Mouse (Mus musculus) liver, embryonic 12.5 days (tissue): Measurements from ENCODE around the gene Cfb. TPM values are rescaled to one million over a fixed set of nuclear protein-coding genes. Genes with fewer than 3 reads are reported as not detected.
A peak's percentile ranks its signal among the peaks of the same experiment; 100 is the strongest.

ENCODE experiments used
- ATAC-seq: fragments of 200-750 bp; cut with Nextera tagmentation; 2 replicates; pipeline ENCODE4 v1.8.0; 2017; ENCODE audit warnings: moderate number of reproducible peaks, mild to moderate bottlenecking, moderate library complexity
- H3K27ac ChIP-seq: fragments of 300-500 bp; sonication (generic); 2 replicates; pipeline ENCODE4 v1.5.1; 2016; ENCODE audit warnings: mild to moderate bottlenecking
- H3K27me3 ChIP-seq: fragments of 300-500 bp; sonication (generic); replicated peaks from 2 replicates; pipeline ENCODE4 v1.6.1; 2016; ENCODE audit warnings: mild to moderate bottlenecking, moderate library complexity
- H3K36me3 ChIP-seq: fragments of 300-500 bp; sonication (generic); 2 replicates; pipeline ENCODE4 v1.6.1; 2016; ENCODE audit warnings: mild to moderate bottlenecking, moderate library complexity
- H3K4me1 ChIP-seq: fragments of 300-500 bp; sonication (generic); 2 replicates; pipeline ENCODE4 v1.6.1; 2016
- H3K4me2 ChIP-seq: fragments of 300-500 bp; sonication (generic); 2 replicates; pipeline ENCODE4 v1.6.1; 2016; ENCODE audit warnings: mild to moderate bottlenecking, moderate library complexity
- H3K4me3 ChIP-seq: fragments of 300-500 bp; sonication (generic); 2 replicates; pipeline ENCODE4 v1.5.1; 2016; ENCODE audit warnings: mild to moderate bottlenecking, moderate library complexity
- H3K9ac ChIP-seq: fragments of 300-500 bp; sonication (generic); 2 replicates; pipeline ENCODE4 v1.6.1; 2016; ENCODE audit warnings: mild to moderate bottlenecking, moderate library complexity
- H3K9me3 ChIP-seq: fragments of 300-500 bp; sonication (generic); replicated peaks from 2 replicates; pipeline ENCODE4 v1.6.1; 2016; ENCODE audit warnings: mild to moderate bottlenecking, moderate library complexity
- WGBS: fragments of 180-500 bp; shearing (Covaris S2); methylation state at CpG from one replicate; pipeline ENCODE4 v1.1.7; 2016; ENCODE audit not compliant: insufficient replicate concordance; 5-methylcytosine and 5-hydroxymethylcytosine counted together
- polyA plus RNA-seq: library from polyadenylated mRNA; unstranded; fragments of >200 nt; fragmentation: Nextera tagmentation; extraction: Ambion mirVana; gene quantifications from 2 replicates; pipeline ENCODE4 v1.2.1, GENCODE M21; 2016

The Cfb gene
- polyA plus RNA-seq, 1 experiment from 2014 or later = 85.0 TPM

DNA sequence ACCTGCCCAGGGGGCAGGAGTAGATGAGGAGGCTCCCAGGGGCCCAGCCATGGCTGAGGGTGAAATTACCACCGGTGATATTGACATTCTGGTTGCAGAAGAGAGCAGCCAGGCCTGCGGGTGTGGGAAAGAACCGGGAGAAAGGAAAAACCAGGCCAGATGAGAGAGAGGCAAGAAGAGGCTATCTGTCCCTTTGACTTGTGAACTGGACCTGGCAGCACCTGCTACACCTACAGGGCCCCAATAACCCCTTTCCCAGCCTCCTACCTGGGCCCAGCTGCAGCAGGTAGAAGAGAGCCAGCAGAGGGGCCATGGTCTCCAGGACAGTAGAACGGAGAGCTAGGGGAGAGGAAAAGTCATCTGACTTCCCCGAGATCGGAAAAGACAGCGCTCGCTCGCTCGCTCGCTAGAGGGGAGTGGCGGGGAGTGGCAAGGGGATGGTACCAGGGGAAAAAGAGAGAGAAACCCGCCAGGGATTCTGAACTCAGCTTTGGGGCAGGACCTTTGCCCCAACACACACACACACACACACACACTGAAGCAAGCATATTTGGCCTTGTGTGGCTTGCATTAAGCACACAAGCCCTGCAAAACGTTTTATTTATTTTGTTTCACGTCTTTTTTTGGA lies 19.5 kb upstream of the Cfb start, which contains the start of gene Gm20547:
Gene Gm20547, minus strand, starts transcription at position 360 of the 628 bp plus-strand sequence.
- H3K4me3 ChIP-seq = peak within 1 kb of the TSS; percentile 26
- H3K27ac ChIP-seq = peak within 1 kb of the TSS; percentile 53; the same call in 1 of the 2 replicates
- H3K4me1 ChIP-seq = peaks cover 51% of the 10 kb centered on the region
- H3K4me2 ChIP-seq = peak within 1 kb of the TSS; percentile 54
- H3K27me3 ChIP-seq = 0 out of 2 replicates have a peak, but pooled peaks cover 4% of the 10 kb centered on the region
- peak within 1 kb of the TSS; percentile 18; the same call in 1 of the 2 replicates for H3K9ac ChIP-seq
- no peaks in the 10 kb centered on the region for H3K9me3 ChIP-seq
- 0 out of 2 replicates have a peak, but pooled peaks have one; percentile 14 for ATAC-seq
- 22% methylated on average over 15 of the region's 15 CpGs for WGBS
- no peaks in the 10 kb centered on the region for H3K36me3 ChIP-seq

GRCm38 (mm10) chr17:34881166-34881565 lies 18.8 kb upstream of the Cfb start:
- Histone ChIP-seq H3K27me3 (0 out of 2 replicates have a peak, but pooled peaks cover 4% of the 10 kb centered on the region), H3K27ac (0 out of 2 replicates have a peak overlapping the region, but pooled peaks have one; percentile 53), H3K4me3 (no peak overlapping the region), H3K9me3 (no peaks in the 10 kb centered on the region), H3K4me1 (peaks cover 45% of the 10 kb centered on the region), H3K36me3 (no peaks in the 10 kb centered on the region), H3K9ac (0 out of 2 replicates have a peak overlapping the region, but pooled peaks have one; percentile 18), H3K4me2 (peak overlapping the region; percentile 54)
- no peak for ATAC-seq

- WGBS = 62% methylated on average over 11 of the region's 11 CpGs
- no peak for ATAC-seq
- H3K27ac ChIP-seq = no peak within 1 kb of the TSS
Observed at GRCm38 (mm10) chr17:34879336-34879879, 17.1 kb upstream of the Cfb start, which contains the start of gene Zbtb12. Zbtb12 (plus strand) TSS chr17:34879483.

DNA sequence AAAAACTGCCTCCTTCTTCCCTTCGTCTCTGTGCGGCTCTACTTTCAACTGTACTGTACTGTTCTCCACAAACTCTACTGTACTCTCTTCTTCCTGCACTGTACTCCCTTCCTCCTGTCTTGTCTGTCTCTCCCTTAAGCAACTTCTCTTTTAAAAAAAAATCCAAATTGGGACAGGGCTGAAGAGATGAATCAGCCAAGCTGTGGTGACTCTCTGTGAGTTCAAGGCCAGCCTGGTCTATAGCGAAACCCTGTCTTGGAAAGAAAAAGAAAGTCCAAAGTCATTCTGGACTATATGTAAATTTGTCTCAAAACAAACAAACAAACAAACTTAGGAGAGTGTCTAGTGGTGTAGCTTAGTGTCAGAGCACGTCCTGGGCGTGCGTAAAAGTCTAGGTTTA lies 12.0 kb upstream of the Cfb start:
- ATAC-seq = no peak

More at GRCm38 (mm10) chr17:34879336-34879879, 17.1 kb upstream of the Cfb start, which contains the start of gene Zbtb12:
- Histone ChIP-seq H3K9me3 (no peaks in the 10 kb centered on the region), H3K27me3 (0 out of 2 replicates have a peak, but pooled peaks cover 4% of the 10 kb centered on the region), H3K4me1 (peaks cover 28% of the 10 kb centered on the region), H3K4me2 (0 out of 2 replicates have a peak within 1 kb of the TSS, but pooled peaks have one; percentile 15), H3K4me3 (no peak within 1 kb of the TSS), H3K9ac (no peak within 1 kb of the TSS), H3K36me3 (0 out of 2 replicates have a peak, but pooled peaks cover 2% of the 10 kb centered on the region)

DNA sequence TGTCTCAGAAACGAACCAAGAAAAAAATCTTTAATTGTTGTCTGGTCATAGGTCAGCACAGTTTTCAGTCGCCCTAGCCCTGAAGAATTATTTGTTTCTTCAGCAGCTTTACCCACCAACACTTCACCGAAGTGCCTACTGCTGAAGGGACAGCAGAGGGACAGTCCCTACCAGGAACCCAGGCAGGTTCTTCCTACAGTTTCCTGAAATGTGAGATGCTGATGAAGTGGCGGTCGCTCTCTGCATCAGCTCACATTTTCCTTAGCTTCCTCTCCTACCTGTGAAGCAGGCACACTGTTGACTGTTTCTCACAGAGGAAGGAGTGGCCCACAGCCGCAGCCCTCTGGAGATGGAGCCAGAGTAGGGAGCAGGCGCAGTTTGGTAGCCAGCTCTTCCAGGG lies 3.7 kb upstream of the Cfb start:
- no peak overlapping the region for H3K27ac ChIP-seq
- no peaks in the 10 kb centered on the region for H3K9me3 ChIP-seq
- H3K4me1 ChIP-seq = no peaks in the 10 kb centered on the region; the same call in 1 of the 2 replicates
- no peak overlapping the region for H3K9ac ChIP-seq
- 48% methylated on average over 7 of the region's 7 CpGs for WGBS
- no peaks in the 10 kb centered on the region for H3K36me3 ChIP-seq
- H3K4me3 ChIP-seq = no peak overlapping the region
- peaks cover 23% of the 10 kb centered on the region for H3K27me3 ChIP-seq
- ATAC-seq = no peak
- no peak overlapping the region for H3K4me2 ChIP-seq

More for the DNA sequence above, 12.0 kb upstream of the Cfb start:
- WGBS = 76% methylated on average over 6 of the region's 6 CpGs
- Histone ChIP-seq H3K9me3 (no peaks in the 10 kb centered on the region), H3K4me1 (0 out of 2 replicates have a peak, but pooled peaks cover under 1% of the 10 kb centered on the region), H3K4me2 (no peak overlapping the region), H3K36me3 (0 out of 2 replicates have a peak, but pooled peaks cover 2% of the 10 kb centered on the region), H3K27me3 (peaks cover 23% of the 10 kb centered on the region), H3K9ac (no peak overlapping the region), H3K27ac (no peak overlapping the region), H3K4me3 (no peak overlapping the region)

DNA sequence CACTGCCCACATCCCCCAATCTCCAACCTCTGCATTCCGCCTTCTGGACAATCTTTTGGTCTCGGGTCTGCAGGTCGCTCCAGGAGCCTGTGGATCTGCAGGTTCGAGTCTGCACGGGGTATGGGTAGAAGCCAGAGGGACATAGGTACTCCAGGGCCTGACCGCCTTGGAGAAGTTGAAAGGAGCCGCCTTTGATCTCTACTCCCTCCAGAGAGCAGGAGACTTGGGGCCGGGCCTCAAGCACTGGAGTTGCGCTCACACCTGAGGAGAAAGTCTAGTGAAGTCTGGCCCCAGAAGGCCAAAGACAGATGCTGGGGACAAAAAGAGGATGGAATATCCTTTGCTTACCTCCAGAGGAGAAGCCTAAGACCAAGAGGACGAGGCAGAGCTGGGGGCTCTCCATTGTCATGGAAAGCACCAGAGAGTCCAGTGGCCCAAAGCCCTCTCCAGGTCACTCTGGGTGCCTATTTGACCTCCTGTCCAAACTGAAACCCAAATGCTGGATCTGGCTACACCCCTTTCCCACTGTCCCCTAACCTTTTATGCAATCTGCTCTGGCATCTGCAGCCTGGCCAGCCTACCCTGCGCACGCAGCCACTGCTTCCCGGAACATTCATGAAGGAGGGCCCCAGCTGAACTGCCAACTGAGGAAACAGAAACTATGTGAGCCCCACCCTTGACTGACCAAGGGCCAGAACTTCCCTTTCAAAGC lies 458 bp downstream of the Cfb start:
- Histone ChIP-seq H3K4me2 (peak overlapping the region; percentile 45), H3K9me3 (no peaks in the 10 kb centered on the region), H3K9ac (no peak overlapping the region; the same call in 1 of the 2 replicates), H3K36me3 (peaks cover 12% of the 10 kb centered on the region), H3K27ac (peak overlapping the region; percentile 36), H3K4me1 (peaks cover 4% of the 10 kb centered on the region; the same call in 1 of the 2 replicates), H3K27me3 (peaks cover 19% of the 10 kb centered on the region), H3K4me3 (peak overlapping the region; percentile 34)
- 42% methylated on average over 13 of the region's 13 CpGs for WGBS
- peak; percentile 56 for ATAC-seq

GRCm38 (mm10) chr17:34860514-34860913 lies 1.8 kb downstream of the Cfb start:
- ATAC-seq = no peak
- H3K36me3 ChIP-seq = peaks cover 25% of the 10 kb centered on the region
- WGBS = 74% methylated on average over 9 of the region's 9 CpGs
- H3K27me3 ChIP-seq = peaks cover 16% of the 10 kb centered on the region; the same call in 1 of the 2 replicates
- no peak overlapping the region for H3K9ac ChIP-seq
- no peak overlapping the region for H3K27ac ChIP-seq
- H3K4me3 ChIP-seq = no peak overlapping the region
- peaks cover 4% of the 10 kb centered on the region; the same call in 1 of the 2 replicates for H3K4me1 ChIP-seq
- H3K9me3 ChIP-seq = no peaks in the 10 kb centered on the region
- peak overlapping the region; percentile 45 for H3K4me2 ChIP-seq

DNA sequence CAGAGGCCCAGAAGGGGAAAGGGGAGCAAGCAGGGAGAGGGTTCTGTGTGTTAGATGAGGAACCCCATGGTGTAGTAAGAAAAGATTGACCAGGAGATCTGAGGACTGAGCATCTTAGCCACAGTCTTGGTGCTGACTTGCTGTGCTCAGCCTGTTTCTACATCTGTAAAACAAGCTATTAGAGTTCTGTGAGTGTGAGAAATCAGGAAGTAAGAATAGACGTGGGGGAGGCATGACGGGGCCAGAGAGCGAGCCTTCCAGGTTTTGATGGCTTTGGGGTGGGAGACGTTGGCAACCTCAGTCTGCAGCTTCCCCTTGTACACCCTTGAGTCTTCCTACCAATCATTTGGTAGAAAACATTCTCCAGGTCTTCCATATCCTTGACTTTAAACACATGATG lies 3.6 kb downstream of the Cfb start:
- WGBS = 33% methylated on average over 4 of the region's 4 CpGs
- H3K27me3 ChIP-seq = peaks cover 13% of the 10 kb centered on the region; the same call in 1 of the 2 replicates
- no peak overlapping the region for H3K27ac ChIP-seq
- peaks cover 44% of the 10 kb centered on the region for H3K36me3 ChIP-seq
- H3K4me2 ChIP-seq = no peak overlapping the region
- no peak overlapping the region for H3K9ac ChIP-seq
- peaks cover 4% of the 10 kb centered on the region; the same call in 1 of the 2 replicates for H3K4me1 ChIP-seq
- H3K4me3 ChIP-seq = no peak overlapping the region
- no peak for ATAC-seq
- H3K9me3 ChIP-seq = no peaks in the 10 kb centered on the region

DNA sequence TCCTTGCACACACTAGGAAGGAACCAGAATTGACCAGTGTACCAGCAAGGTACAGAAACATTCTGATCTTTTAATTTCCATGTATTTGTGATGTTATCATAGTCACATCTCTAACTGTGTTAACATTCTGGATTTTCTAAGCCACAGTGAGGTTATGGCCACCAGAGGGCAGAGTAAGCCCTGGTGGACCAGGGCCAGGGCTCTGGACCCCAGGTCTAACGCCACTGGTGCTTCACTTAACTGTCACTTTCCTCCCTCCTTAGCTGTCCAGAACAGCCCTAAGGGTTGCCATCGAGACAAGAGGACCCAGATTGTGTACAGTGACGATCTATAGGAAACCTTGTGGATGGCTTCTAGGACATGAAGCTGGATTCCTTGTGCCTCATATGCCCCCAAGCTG lies 6.5 kb downstream of the Cfb start:
- Histone ChIP-seq H3K27me3 (no peaks in the 10 kb centered on the region), H3K4me1 (peaks cover 19% of the 10 kb centered on the region), H3K9ac (no peak overlapping the region), H3K27ac (no peak overlapping the region), H3K9me3 (no peaks in the 10 kb centered on the region), H3K4me2 (no peak overlapping the region), H3K4me3 (no peak overlapping the region), H3K36me3 (peaks cover 60% of the 10 kb centered on the region)
- WGBS = 47% methylated on average over 3 of the region's 3 CpGs
- ATAC-seq = no peak

DNA sequence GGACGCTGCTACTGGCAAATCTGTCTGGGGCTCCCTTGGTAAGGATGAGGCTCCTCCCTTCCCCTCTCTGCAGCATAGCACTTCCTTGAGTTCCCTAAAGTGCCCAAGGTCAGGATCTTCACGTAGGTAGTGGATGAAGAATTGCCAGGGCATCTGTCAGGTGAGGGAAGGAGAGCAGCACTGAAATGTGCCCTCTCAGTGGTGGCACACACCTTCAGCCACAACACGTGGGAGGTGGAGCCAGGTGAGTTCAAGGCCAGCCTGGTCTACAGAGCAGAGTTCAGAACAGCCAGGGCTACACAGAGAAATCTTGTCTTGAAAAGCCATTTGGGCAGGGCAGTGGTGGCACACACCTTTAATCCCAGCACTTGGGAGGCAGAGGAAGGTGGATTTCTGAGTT lies 7.6 kb downstream of the Cfb start:
- H3K27me3 ChIP-seq = no peaks in the 10 kb centered on the region
- no peak overlapping the region for H3K4me2 ChIP-seq
- no peaks in the 10 kb centered on the region for H3K9me3 ChIP-seq
- H3K36me3 ChIP-seq = peaks cover 60% of the 10 kb centered on the region
- no peak overlapping the region for H3K27ac ChIP-seq
- ATAC-seq = no peak
- H3K4me3 ChIP-seq = no peak overlapping the region
- WGBS = 71% methylated on average over 3 of the region's 3 CpGs
- H3K9ac ChIP-seq = no peak overlapping the region
- peaks cover 17% of the 10 kb centered on the region for H3K4me1 ChIP-seq

- Histone ChIP-seq H3K27me3 (no peaks in the 10 kb centered on the region), H3K4me3 (no peak overlapping the region), H3K4me2 (no peak overlapping the region), H3K27ac (peak overlapping the region; percentile 20), H3K9me3 (no peaks in the 10 kb centered on the region), H3K9ac (no peak overlapping the region), H3K36me3 (peaks cover 60% of the 10 kb centered on the region), H3K4me1 (peaks cover 28% of the 10 kb centered on the region)
- no peak for ATAC-seq
- WGBS = 68% methylated on average over 8 of the region's 8 CpGs
Observed at GRCm38 (mm10) chr17:34853511-34853910, 8.8 kb downstream of the Cfb start.
